9 mouse cellular contexts compared by ENCODE assay signal in genomic region chr4:109504885-109505284, GRCm38 (mm10). TPM values are rescaled to one million over a fixed set of nuclear protein-coding genes. Genes with fewer than 3 reads are reported as not detected.
DNase-seq lines count a peak whose midpoint lies in the region; ATAC-seq and TF ChIP-seq lines count a peak whose summit lies in the region.
"Had no signal": no experiment of that assay in that cellular context is flagged by ENCODE, and none has a peak within 500 bp of the region (broad histone marks: within the 10 kb centered on the region; RNA-seq: fewer than 3 reads in every experiment).

No protein-coding gene starts in this region.

- no peaks in the 10 kb centered on the region for H3K79me2 ChIP-seq in heart, adult 2 months (replicated peaks; ENCODE audit: control insufficient read depth, insufficient read depth, low read length)

- no peaks in the 10 kb centered on the region for H3K27me3 ChIP-seq in heart, adult 2 months (ENCODE audit: control insufficient read depth, insufficient read depth, low read length)
- no peaks in the 10 kb centered on the region for H3K27me3 ChIP-seq in heart, embryonic 11.5 days (ENCODE audit: control insufficient read depth, insufficient read depth, low read length)

- no peak overlapping the region for H3K9ac ChIP-seq in heart, adult 2 months (ENCODE audit: low read depth, low read length)
- H3K9ac ChIP-seq in heart, embryonic 11.5 days (ENCODE audit: low read depth, low read length), result no peak overlapping the region

- no peak overlapping the region for H3K27ac ChIP-seq in heart, adult 2 months
- H3K27ac ChIP-seq in heart, embryonic 11.5 days (ENCODE audit: low read depth, low read length), result no peak overlapping the region

- H3K4me3 ChIP-seq in heart, adult 2 months, result no peak overlapping the region
- no peak overlapping the region for H3K4me3 ChIP-seq in heart, embryonic 11.5 days (ENCODE audit: low read depth, low read length)

- TF ChIP-seq CTCF in heart, adult 2 months (IDR thresholded peaks at IDR 0.05), result peak; percentile 86

- no peak overlapping the region for H3K4me2 ChIP-seq in heart, embryonic 11.5 days

- no peaks in the 10 kb centered on the region for H3K36me3 ChIP-seq in heart, adult 2 months (ENCODE audit: control insufficient read depth, insufficient read depth, low read length)
- no peaks in the 10 kb centered on the region for H3K36me3 ChIP-seq in heart, embryonic 11.5 days (ENCODE audit: control insufficient read depth, insufficient read depth, low read length)

- H3K4me1 ChIP-seq in heart, adult 2 months (ENCODE audit: control insufficient read depth, insufficient read depth, low read length), result no peaks in the 10 kb centered on the region
- H3K4me1 ChIP-seq in heart, embryonic 11.5 days (ENCODE audit: control insufficient read depth, insufficient read depth, low read length), result no peaks in the 10 kb centered on the region

- 6% methylated on average over 5 of the region's 5 CpGs for WGBS in heart, adult 2 months
- 3% methylated on average over 5 of the region's 5 CpGs for WGBS in heart, embryonic 11.5 days (ENCODE audit: insufficient replicate concordance)

- no peak for TF ChIP-seq EP300 in heart, adult 2 months (IDR thresholded peaks at IDR 0.05; ENCODE audit: insufficient read depth, low read depth, low read length)

- no peaks in the 10 kb centered on the region for H3K9me3 ChIP-seq in heart, embryonic 11.5 days (replicated peaks; ENCODE audit: control insufficient read depth, low read length)

- DNase-seq in heart, adult 2 months, result peak; percentile 34 to 39
- peak; percentile 24 for DNase-seq in Muller cell, postnatal 12 days (ENCODE audit: inconsistent ontology term)
- peak; percentile 38 to 57 for DNase-seq in cerebellum, postnatal 36 days
- DNase-seq in heart, adult 8-10 months (ENCODE audit: low spot score), result peak; percentile 64
- DNase-seq in layer of hippocampus, postnatal 10 days (ENCODE audit: low spot score in 2 of 2), result peak; percentile 43 to 53
- peak; percentile 74 for DNase-seq in lung, postnatal 14 days
- peak; percentile 38 for DNase-seq in skeletal muscle tissue, adult 2 months (ENCODE audit: low read depth, low spot score)

- intact Hi-C loops in heart, adult 2 months (cut with DNase I), result loop anchor here (2.0 kb wide), 4 partner anchors 66 to 516 kb away; no protein-coding TSS in a partner anchor

- TF ChIP-seq POLR2A in heart, adult 2 months (IDR thresholded peaks at IDR 0.05; ENCODE audit: insufficient read depth, low read depth, low read length), result no peak

- ATAC-seq in heart, embryonic 11.5 days (replicated peaks; ENCODE audit: insufficient number of reproducible peaks, low FRiP score, low TSS enrichment), result no peak

RNA-seq across cellular contexts. Expression of gene Rnf11, which starts 20.4 kb away (rescaled TPM):
- total RNA-seq in heart, adult 2 months (2021), result 100 to 1,000 TPM; 109 to 112 TPM
- 40.5 and 87.0 TPM in 2 replicates for polyA plus RNA-seq in heart, adult 2 months (2012; rRNA removed)
- polyA plus RNA-seq in heart, embryonic 11.5 days (2014; fragmentation: Nextera tagmentation; extraction: Ambion mirVana), result 47.1 and 47.8 TPM in 2 replicates
- 100 to 1,000 TPM in 2 of 4 experiments, 10 to 100 TPM in 2; 83.1 to 110 (median 98.7) TPM for total RNA-seq in heart, adult 8-10 months (2022)
- total RNA-seq in layer of hippocampus, postnatal 10 days (2021), result 100 to 1,000 TPM; 164 to 180 TPM

RNA-seq across cellular contexts. Expression of gene 4930522H14Rik, which starts 26.2 kb away (rescaled TPM):
- not detected for total RNA-seq in heart, adult 2 months (2021)
- not detected in 2 replicates for polyA plus RNA-seq in heart, adult 2 months (2012; rRNA removed)
- polyA plus RNA-seq in heart, embryonic 11.5 days (2014; fragmentation: Nextera tagmentation; extraction: Ambion mirVana), result not detected in 2 replicates
- total RNA-seq in heart, adult 8-10 months (2022), result not detected
- not detected for total RNA-seq in layer of hippocampus, postnatal 10 days (2021)
- polyA plus RNA-seq: neural tube, embryonic 14.5 days had no signal

Comparison
In these comparisons a context has a peak if more than half of its experiments do, and no peak if none do; other contexts are left out.
1. DNase-seq: peak in every context shown above with its lines; median percentile 74 in lung, postnatal 14 days; 64 in heart, adult 8-10 months; 48 in layer of hippocampus, postnatal 10 days; 48 in cerebellum, postnatal 36 days; 38 in skeletal muscle tissue, adult 2 months; 36 in heart, adult 2 months; 24 in Muller cell, postnatal 12 days.